In the genomic region with DNA sequence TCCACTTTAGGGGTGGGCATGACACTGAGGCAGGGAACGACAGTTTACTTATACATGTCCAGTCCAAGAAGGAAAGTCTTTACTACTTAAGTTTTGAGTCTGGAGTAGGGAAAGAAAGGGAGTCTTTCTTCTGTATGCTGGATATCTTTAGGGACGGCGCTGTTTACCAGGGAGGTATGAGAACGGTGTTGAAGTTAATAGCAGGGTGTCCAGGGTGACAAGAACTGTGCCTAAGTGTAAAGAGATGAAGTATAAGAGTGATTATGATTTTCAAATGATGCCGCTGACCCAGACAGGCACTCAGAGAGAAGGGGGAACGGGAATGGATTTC, we compare ENCODE assay signal across 8 mouse cellular contexts.
A peak's percentile ranks its signal among the peaks of the same experiment; 100 is the strongest.
DNase-seq lines count a peak whose midpoint lies in the region; ATAC-seq and TF ChIP-seq lines count a peak whose summit lies in the region.

No protein-coding gene starts in this region.

- H3K9me3 ChIP-seq in heart, postnatal 0 days (replicated peaks; ENCODE audit: control insufficient read depth, low read length): no peaks in the 10 kb centered on the region
- no peaks in the 10 kb centered on the region for H3K9me3 ChIP-seq in hindbrain, embryonic 14.5 days (ENCODE audit: control insufficient read depth, low read length)
- H3K9me3 ChIP-seq in midbrain, embryonic 12.5 days: no peaks in the 10 kb centered on the region

- H3K4me1 ChIP-seq in heart, postnatal 0 days (ENCODE audit: control insufficient read depth, insufficient read depth): 0 out of 2 replicates have a peak, but pooled peaks cover 2% of the 10 kb centered on the region
- H3K4me1 ChIP-seq in cortical plate, adult 2 months (ENCODE audit: control insufficient read depth, insufficient read depth, low read length): no peaks in the 10 kb centered on the region
- H3K4me1 ChIP-seq in hindbrain, embryonic 14.5 days (replicated peaks; ENCODE audit: control insufficient read depth, insufficient read depth, low read length): no peaks in the 10 kb centered on the region
- peaks cover under 1% of the 10 kb centered on the region; the same call in 1 of the 2 replicates for H3K4me1 ChIP-seq in midbrain, embryonic 12.5 days

- no peak for TF ChIP-seq POLR2A in cortical plate, adult 2 months (IDR thresholded peaks at IDR 0.05; ENCODE audit: extremely low read depth, insufficient read depth, low read length)

- no peaks in the 10 kb centered on the region for H3K27me3 ChIP-seq in heart, postnatal 0 days (ENCODE audit: control insufficient read depth, insufficient read depth, low read length)
- peaks cover 32% of the 10 kb centered on the region for H3K27me3 ChIP-seq in hindbrain, embryonic 14.5 days (ENCODE audit: control insufficient read depth, insufficient read depth, low read length)
- peaks cover 15% of the 10 kb centered on the region; the same call in 1 of the 2 replicates for H3K27me3 ChIP-seq in midbrain, embryonic 12.5 days

- peak overlapping the region; percentile 62 for H3K4me2 ChIP-seq in heart, postnatal 0 days (ENCODE audit: low read depth, low read length)
- peak overlapping the region; percentile 61 for H3K4me2 ChIP-seq in hindbrain, embryonic 14.5 days (replicated peaks)
- H3K4me2 ChIP-seq in midbrain, embryonic 12.5 days (replicated peaks): peak overlapping the region; percentile 58

- no peak for TF ChIP-seq CTCF in heart, postnatal 0 days (IDR thresholded peaks at IDR 0.05; ENCODE audit: low read depth)
- no peak for TF ChIP-seq CTCF in cortical plate, adult 2 months (IDR thresholded peaks at IDR 0.05; ENCODE audit: extremely low read depth, insufficient read depth, low read length)

- no peak for DNase-seq in heart, postnatal 0 days (ENCODE audit: low spot score)
- DNase-seq in heart, adult 11 months: no peak
- no peak for DNase-seq in hindbrain, embryonic 14.5 days (ENCODE audit: low spot score)
- DNase-seq in spleen, adult 12 weeks (ENCODE audit: low spot score): no peak
- no peak for DNase-seq in right cerebral cortex, postnatal 14 days

- ATAC-seq in heart, postnatal 0 days (ENCODE audit: insufficient read depth, low read depth): no peak
- no peak for ATAC-seq in hindbrain, embryonic 14.5 days (ENCODE audit: low FRiP score)
- no peak for ATAC-seq in midbrain, embryonic 12.5 days (ENCODE audit: low FRiP score, low read depth)
- no peak for ATAC-seq in monocyte, adult 5-6 weeks (replicated peaks; ENCODE audit: insufficient number of reproducible peaks, low FRiP score, low TSS enrichment, poor library complexity, severe bottlenecking)

- peaks cover 8% of the 10 kb centered on the region for H3K36me3 ChIP-seq in heart, postnatal 0 days (replicated peaks; ENCODE audit: control insufficient read depth, insufficient read depth, low read length)
- no peaks in the 10 kb centered on the region for H3K36me3 ChIP-seq in hindbrain, embryonic 14.5 days (replicated peaks; ENCODE audit: control insufficient read depth, insufficient read depth)
- no peaks in the 10 kb centered on the region for H3K36me3 ChIP-seq in midbrain, embryonic 12.5 days

- H3K4me3 ChIP-seq in heart, postnatal 0 days (ENCODE audit: low read depth, low read length): peak overlapping the region; percentile 76
- peak overlapping the region; percentile 8; the same call in 1 of the 2 replicates for H3K4me3 ChIP-seq in cortical plate, adult 2 months (ENCODE audit: insufficient read depth, low read length)
- H3K4me3 ChIP-seq in hindbrain, embryonic 14.5 days (replicated peaks; ENCODE audit: low read length): peak overlapping the region; percentile 44; the same call in 1 of the 2 replicates
- peak overlapping the region; percentile 57; the same call in 1 of the 2 replicates for H3K4me3 ChIP-seq in midbrain, embryonic 12.5 days

- H3K9ac ChIP-seq in heart, postnatal 0 days (replicated peaks; ENCODE audit: low read depth, low read length): peak overlapping the region; percentile 90
- no peak overlapping the region for H3K9ac ChIP-seq in hindbrain, embryonic 14.5 days
- H3K9ac ChIP-seq in midbrain, embryonic 12.5 days (replicated peaks): no peak overlapping the region

- no peak for TF ChIP-seq EP300 in heart, postnatal 0 days (IDR thresholded peaks at IDR 0.05; ENCODE audit: low read depth)

- peak overlapping the region; percentile 99 for H3K27ac ChIP-seq in heart, postnatal 0 days (ENCODE audit: low read depth)
- no peak overlapping the region for H3K27ac ChIP-seq in cortical plate, adult 2 months (ENCODE audit: insufficient read depth, low read length)
- no peak overlapping the region for H3K27ac ChIP-seq in hindbrain, embryonic 14.5 days
- no peak overlapping the region for H3K27ac ChIP-seq in midbrain, embryonic 12.5 days (replicated peaks)

- WGBS in heart, postnatal 0 days: 17% methylated on average over 6 of the region's 6 CpGs
- 15% methylated on average over 6 of the region's 6 CpGs for WGBS in hindbrain, embryonic 14.5 days
- WGBS in midbrain, embryonic 12.5 days: 24% methylated on average over 6 of the region's 6 CpGs

Comparison
In these comparisons a context has a peak if more than half of its experiments do, and no peak if none do; other contexts are left out.
1. H3K4me3 ChIP-seq: peak in every context shown above with its lines; median percentile 76 in heart, postnatal 0 days; 57 in midbrain, embryonic 12.5 days; 44 in hindbrain, embryonic 14.5 days; 8 in cortical plate, adult 2 months.